Mouse (Mus musculus) liver, postnatal 0 days (tissue): ENCODE measurements at regions not wholly inside any gene's neighbourhood (a gene's known extent, or its start where the extent isn't known, plus 50 kb on each side); places are given as distances from the start of the nearest gene placed in this dataset.

ENCODE experiments used
- CTCF ChIP-seq: sonication (generic); IDR thresholded peaks from 2 replicates; pipeline ENCODE4 v1.5.1; 2016; ENCODE audit warnings: antibody characterized with exemption, low read depth
- EP300 ChIP-seq: IDR thresholded peaks from 2 replicates; pipeline ENCODE4 v1.6.1; 2016; ENCODE audit warnings: antibody characterized with exemption, low read depth, mild to moderate bottlenecking

DNA sequence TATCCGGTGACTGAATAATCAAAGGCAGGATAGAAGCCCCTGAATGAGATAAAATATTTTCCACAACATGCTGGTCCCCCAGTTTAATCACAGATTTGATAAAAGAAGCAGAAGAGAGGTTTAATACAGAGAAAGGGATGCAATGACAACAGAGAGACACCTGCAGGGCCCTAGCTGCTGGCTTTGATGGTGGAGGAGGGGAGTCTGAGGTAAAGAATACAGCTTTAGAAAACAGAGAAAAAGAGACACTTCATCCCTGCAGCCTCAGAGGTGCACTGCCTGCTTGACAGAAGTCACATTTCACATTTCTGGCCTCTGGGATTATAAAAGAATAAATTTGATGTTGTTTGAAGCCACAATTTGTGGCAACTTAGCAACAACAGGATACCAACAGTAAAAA lies 319.9 kb upstream of the Nectin3 start:
- no peak for TF ChIP-seq CTCF
- no peak for TF ChIP-seq EP300
